Mouse (Mus musculus) liver, embryonic 14.5 days (tissue): ENCODE results near the gene Ccdc186.

Experiments used
- CTCF ChIP-seq: IDR thresholded peaks from 2 replicates; pipeline ENCODE4 v1.5.1; 2016; ENCODE audit warnings: antibody characterized with exemption, low read depth, control low read depth
- EP300 ChIP-seq: IDR thresholded peaks from 2 replicates; pipeline ENCODE4 v1.6.1; 2016; ENCODE audit warnings: antibody characterized with exemption, low read depth

DNA sequence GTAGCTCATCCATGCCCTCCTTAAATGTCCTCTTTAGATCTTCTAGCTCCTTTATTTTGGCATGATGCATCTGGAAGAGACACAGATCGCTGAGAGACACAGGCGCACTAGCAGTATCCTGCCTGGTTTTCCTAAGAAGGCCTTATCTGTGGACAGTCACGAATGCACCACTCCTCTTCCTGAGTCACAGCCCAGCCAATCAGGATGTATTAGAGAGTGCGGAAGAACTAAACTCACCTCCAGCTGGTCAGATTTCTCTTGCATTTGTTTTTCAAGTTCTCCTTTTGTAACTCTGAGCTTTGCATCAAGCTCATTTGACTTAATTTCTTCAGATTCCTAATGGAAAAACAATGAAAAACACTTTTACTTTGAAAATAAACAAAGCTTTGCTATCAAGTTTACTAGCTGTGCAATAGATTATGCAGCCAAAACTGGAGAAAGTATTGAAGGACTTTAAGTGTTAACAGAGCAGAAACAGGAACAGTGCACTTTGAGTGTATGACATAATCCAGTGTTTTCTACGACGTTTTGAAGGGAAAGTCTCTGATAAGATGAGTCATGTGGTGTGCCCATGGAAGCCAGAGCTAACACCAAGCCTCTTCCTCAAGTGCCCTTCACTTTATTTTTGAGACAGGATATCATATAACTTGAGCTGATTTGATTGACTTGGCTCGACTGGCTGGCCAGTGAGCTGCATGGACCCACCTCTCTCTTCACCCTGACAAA lies 20.9 kb downstream of the Ccdc186 start:
- no peak for TF ChIP-seq CTCF
- no peak for TF ChIP-seq EP300
